Mouse (Mus musculus): Measurements from ENCODE around the gene Ptpn5. TPM values are rescaled to one million over a fixed set of nuclear protein-coding genes. Genes with fewer than 3 reads are reported as not detected.

Ptpn5 gene
- polyA plus RNA-seq, 1 experiment from 2014 or later, result 6.9 TPM

DNA sequence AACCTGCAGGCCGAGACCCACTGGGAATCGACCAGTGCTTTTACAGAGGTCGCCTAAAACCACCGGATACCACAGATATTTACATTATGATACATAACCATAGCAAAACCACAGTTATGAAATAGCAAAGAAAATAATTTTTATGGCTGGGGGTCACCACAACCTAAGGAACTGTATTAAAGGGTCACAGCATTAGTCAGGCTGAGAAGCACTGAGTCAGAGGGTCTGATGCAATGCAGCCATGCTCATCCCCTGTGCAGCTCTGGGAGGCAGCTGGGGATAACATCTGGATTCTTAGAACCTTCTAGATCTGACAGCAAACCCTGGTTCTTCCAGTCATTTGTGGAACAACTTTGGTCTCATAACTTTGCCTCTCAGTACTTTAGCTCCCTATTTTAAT lies 102.1 kb downstream of the Ptpn5 start:
- H3K4me2 ChIP-seq, result no peak overlapping the region
- H3K9me3 ChIP-seq, result no peaks in the 10 kb centered on the region
- H3K27ac ChIP-seq, result no peak overlapping the region
- no peaks in the 10 kb centered on the region for H3K4me1 ChIP-seq
- 59% methylated on average over 4 of the region's 4 CpGs for WGBS
- no peaks in the 10 kb centered on the region for H3K36me3 ChIP-seq
- no peak for ATAC-seq (ENCODE audit: borderline replicate concordance, extremely low read depth, low FRiP score, low TSS enrichment)
- H3K9ac ChIP-seq, result no peak overlapping the region
- H3K27me3 ChIP-seq, result no peaks in the 10 kb centered on the region
- H3K4me3 ChIP-seq, result no peak overlapping the region

DNA sequence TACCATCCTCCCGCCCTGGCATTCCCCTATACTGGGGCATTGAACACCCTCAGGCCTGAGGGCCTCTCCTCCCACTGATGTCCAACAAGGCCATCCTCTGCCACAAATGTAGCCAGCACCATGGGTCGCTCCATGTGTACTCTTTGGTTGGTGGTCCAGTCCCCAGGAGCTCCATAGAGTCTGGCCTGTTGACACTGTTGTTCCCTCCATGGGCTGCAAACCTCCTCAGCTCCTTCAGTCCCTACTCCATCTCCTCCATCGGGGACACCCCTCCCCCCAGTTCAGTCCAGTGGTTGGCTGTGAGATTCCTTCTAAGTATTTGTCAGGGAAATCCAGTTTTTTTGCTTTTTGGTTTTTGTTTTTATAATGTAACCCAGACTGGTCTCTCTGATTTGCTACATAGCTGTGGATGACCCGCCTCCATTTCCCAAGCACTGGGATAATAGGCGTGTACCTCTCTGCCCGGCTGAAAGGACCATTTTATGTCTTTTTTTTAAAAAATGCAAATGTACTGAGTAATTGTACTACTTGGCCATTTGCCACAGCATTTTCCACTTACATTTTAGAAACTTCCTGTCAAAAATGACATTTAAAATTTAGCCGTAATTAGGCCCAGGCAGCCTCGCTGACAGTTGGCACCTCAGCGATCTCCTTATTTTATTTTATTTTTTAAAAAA lies 102.8 kb downstream of the Ptpn5 start:
- Histone ChIP-seq H3K4me2 (no peak overlapping the region), H3K4me1 (no peaks in the 10 kb centered on the region), H3K27me3 (no peaks in the 10 kb centered on the region), H3K27ac (no peak overlapping the region), H3K36me3 (no peaks in the 10 kb centered on the region), H3K4me3 (no peak overlapping the region), H3K9ac (no peak overlapping the region), H3K9me3 (no peaks in the 10 kb centered on the region)
- 0 out of 2 replicates have a peak, but pooled peaks have one; percentile 49 for ATAC-seq (ENCODE audit: borderline replicate concordance, extremely low read depth, low FRiP score, low TSS enrichment)
- WGBS, result 70% methylated on average over 9 of the region's 9 CpGs

Small RNAs within 50 kb of the gene (microRNA-seq; reads per million reads assigned to microRNA genes)
- gene Mir7056, result not detected

Other genes with a start within 250 kb of the Ptpn5 start
- 157 and 163 TPM in 2 replicates for gene Tsg101, start 213.7 kb downstream of the Ptpn5 start, polyA plus RNA-seq (2015; fragmentation: Nextera tagmentation; extraction: Ambion mirVana)
- gene Uevld, start 175.2 kb downstream of the Ptpn5 start, polyA plus RNA-seq (2015; fragmentation: Nextera tagmentation; extraction: Ambion mirVana), result 12.1 and 13.1 TPM in 2 replicates
- 0.62 TPM in 1 of 2 replicates, not detected in the other for gene Gm9999, start 150.1 kb downstream of the Ptpn5 start, polyA plus RNA-seq (2015; fragmentation: Nextera tagmentation; extraction: Ambion mirVana)
- 22.8 and 23.3 TPM in 2 replicates for gene Spty2d1, start 125.3 kb downstream of the Ptpn5 start, polyA plus RNA-seq (2015; fragmentation: Nextera tagmentation; extraction: Ambion mirVana)
- 44.9 and 45.5 TPM in 2 replicates for gene Tmem86a, start 83.1 kb downstream of the Ptpn5 start, polyA plus RNA-seq (2015; fragmentation: Nextera tagmentation; extraction: Ambion mirVana)
- gene Mrgpra6, start 71.2 kb upstream of the Ptpn5 start, polyA plus RNA-seq (2015; fragmentation: Nextera tagmentation; extraction: Ambion mirVana), result not detected in 2 replicates
- gene Mrgpra9, start 119.2 kb upstream of the Ptpn5 start, polyA plus RNA-seq (2015; fragmentation: Nextera tagmentation; extraction: Ambion mirVana), result 0.19 TPM in 1 of 2 replicates, not detected in the other
- not detected in 2 replicates for gene Mrgpra1, start 220.6 kb upstream of the Ptpn5 start, polyA plus RNA-seq (2015; fragmentation: Nextera tagmentation; extraction: Ambion mirVana)